Mouse (Mus musculus) liver, adult 2 months (tissue): ENCODE measurements around the gene Srebf2.

ENCODE experiments used
- CTCF ChIP-seq: fragments of 200-500 bp; IDR thresholded peaks from 2 replicates; pipeline ENCODE4 v1.5.1; 2011; ENCODE audit warnings: low read depth, low read length, control low read depth
- POLR2A ChIP-seq: fragments of 200-500 bp; IDR thresholded peaks from 2 replicates; pipeline ENCODE4 v1.6.1; 2011; ENCODE audit warnings: low read length, control low read depth; ENCODE audit not compliant: insufficient read depth; ENCODE audit errors: extremely low read depth

- no peak for TF ChIP-seq POLR2A
- no peak for TF ChIP-seq CTCF
Observed at GRCm38 (mm10) chr15:82169671-82170070, 22.7 kb downstream of the Srebf2 start.
